Mouse (Mus musculus) heart, postnatal 0 days (tissue): ENCODE measurements around the gene Crym. TPM values are rescaled to one million over a fixed set of nuclear protein-coding genes. Genes with fewer than 3 reads are reported as not detected.

ENCODE experiments used
- ATAC-seq: fragments of 200-750 bp; cut with Nextera tagmentation; 2 replicates; pipeline ENCODE4 v1.8.0; 2017; ENCODE audit warnings: low read depth, moderate number of reproducible peaks, moderate library complexity; ENCODE audit not compliant: insufficient read depth
- DNase-seq: peaks from one replicate; pipeline ENCODE4 v3.0.0-alpha.2; 2016; ENCODE audit warnings: low spot score
- H3K27ac ChIP-seq: fragments of 300-500 bp; sonication (generic); 2 replicates; pipeline ENCODE4 v1.5.1; 2014; ENCODE audit warnings: low read depth, mild to moderate bottlenecking
- H3K27me3 ChIP-seq: fragments of 300-500 bp; sonication (generic); 2 replicates; pipeline ENCODE4 v1.6.1; 2014; ENCODE audit warnings: low read length, mixed read lengths; ENCODE audit not compliant: control insufficient read depth, insufficient read depth
- H3K36me3 ChIP-seq: fragments of 300-500 bp; sonication (generic); replicated peaks from 2 replicates; pipeline ENCODE4 v1.6.1; 2014; ENCODE audit warnings: low read length, mixed read lengths; ENCODE audit not compliant: control insufficient read depth, insufficient read depth
- H3K4me1 ChIP-seq: fragments of 300-500 bp; sonication (generic); 2 replicates; pipeline ENCODE4 v1.6.1; 2014; ENCODE audit warnings: antibody characterized with exemption; ENCODE audit not compliant: control insufficient read depth, insufficient read depth
- H3K4me2 ChIP-seq: fragments of 300-500 bp; sonication (generic); 2 replicates; pipeline ENCODE4 v1.6.1; 2014; ENCODE audit warnings: low read depth, mild to moderate bottlenecking, low read length, moderate library complexity
- H3K4me3 ChIP-seq: fragments of 300-500 bp; sonication (generic); 2 replicates; pipeline ENCODE4 v1.5.1; 2014; ENCODE audit warnings: low read depth, low read length
- H3K9ac ChIP-seq: fragments of 300-500 bp; sonication (generic); replicated peaks from 2 replicates; pipeline ENCODE4 v1.6.1; 2014; ENCODE audit warnings: low read depth, low read length, mixed read lengths
- H3K9me3 ChIP-seq: fragments of 300-500 bp; sonication (generic); replicated peaks from 2 replicates; pipeline ENCODE4 v1.6.1; 2016; ENCODE audit warnings: low read length; ENCODE audit not compliant: control insufficient read depth
- CTCF ChIP-seq: IDR thresholded peaks from 2 replicates; pipeline ENCODE4 v1.5.1; 2016; ENCODE audit warnings: antibody characterized with exemption, control low read depth, low read depth
- EP300 ChIP-seq: IDR thresholded peaks from 2 replicates; pipeline ENCODE4 v1.6.1; 2016; ENCODE audit warnings: antibody characterized with exemption, low read depth
- WGBS: fragments of 180-500 bp; shearing (Covaris S2); extraction: QIAGEN DNeasy Blood & Tissue Kit; methylation state at CpG from one replicate; pipeline ENCODE4 v1.1.7; 2014; 5-methylcytosine and 5-hydroxymethylcytosine counted together
- polyA plus RNA-seq: library from polyadenylated mRNA; unstranded; fragments of >200 nt; fragmentation: Nextera tagmentation; extraction: Ambion mirVana; gene quantifications from 2 replicates; pipeline ENCODE4 v1.2.1, GENCODE M21; 2015
- total RNA-seq: library from RNA; depleted of rRNA; stranded (reverse); fragments of >200 nt; gene quantifications from 2 replicates; pipeline ENCODE4 v1.2.3, GENCODE M21; 2014; ENCODE audit warnings: low replicate concordance

The Crym gene
- total and polyA plus RNA-seq, 2 experiments from 2014 or later, result 0.45 TPM; not detected in 1

- H3K4me3 ChIP-seq, result no peak overlapping the region
- H3K4me1 ChIP-seq, result no peaks in the 10 kb centered on the region
- no peaks in the 10 kb centered on the region for H3K9me3 ChIP-seq
- DNase-seq, result no peak
- no peaks in the 10 kb centered on the region for H3K27me3 ChIP-seq
- H3K9ac ChIP-seq, result no peak overlapping the region
- TF ChIP-seq CTCF (no peak), EP300 (no peak)
- ATAC-seq, result no peak
- no peaks in the 10 kb centered on the region for H3K36me3 ChIP-seq
- no peak overlapping the region for H3K4me2 ChIP-seq
- H3K27ac ChIP-seq, result no peak overlapping the region
Observed at GRCm38 (mm10) chr7:120182891-120183290, 19.0 kb downstream of the Crym start.

GRCm38 (mm10) chr7:120181401-120182230 lies 20.3 kb downstream of the Crym start:
- Histone ChIP-seq H3K9me3 (no peaks in the 10 kb centered on the region), H3K27ac (no peak overlapping the region), H3K9ac (no peak overlapping the region), H3K4me2 (no peak overlapping the region), H3K36me3 (no peaks in the 10 kb centered on the region), H3K4me1 (no peaks in the 10 kb centered on the region), H3K4me3 (no peak overlapping the region), H3K27me3 (no peaks in the 10 kb centered on the region)
- DNase-seq (no peak), ATAC-seq (no peak)
- WGBS, result 87% methylated on average over 4 of the region's 4 CpGs
- TF ChIP-seq EP300 (no peak), CTCF (no peak)

GRCm38 (mm10) chr7:120180547-120180946 lies 21.4 kb downstream of the Crym start:
- TF ChIP-seq EP300 (no peak), CTCF (no peak)
- Histone ChIP-seq H3K9me3 (no peaks in the 10 kb centered on the region), H3K36me3 (no peaks in the 10 kb centered on the region), H3K9ac (no peak overlapping the region), H3K27me3 (no peaks in the 10 kb centered on the region), H3K4me3 (no peak overlapping the region), H3K27ac (no peak overlapping the region), H3K4me1 (no peaks in the 10 kb centered on the region), H3K4me2 (no peak overlapping the region)
- DNase-seq (no peak), ATAC-seq (no peak)
- WGBS, result 71% methylated on average over 5 of the region's 5 CpGs

GRCm38 (mm10) chr7:120178935-120179334 lies 23.0 kb downstream of the Crym start:
- DNase-seq, result no peak
- WGBS, result 14% methylated on average over 2 of the region's 2 CpGs
- ATAC-seq, result no peak
- H3K27ac ChIP-seq, result no peak overlapping the region
- H3K9ac ChIP-seq, result no peak overlapping the region
- no peak overlapping the region for H3K4me2 ChIP-seq
- no peaks in the 10 kb centered on the region for H3K4me1 ChIP-seq
- TF ChIP-seq CTCF (no peak), EP300 (no peak)
- H3K9me3 ChIP-seq, result no peaks in the 10 kb centered on the region
- H3K27me3 ChIP-seq, result no peaks in the 10 kb centered on the region
- no peak overlapping the region for H3K4me3 ChIP-seq
- no peaks in the 10 kb centered on the region for H3K36me3 ChIP-seq

- Histone ChIP-seq H3K4me2 (no peak overlapping the region), H3K9ac (no peak overlapping the region), H3K36me3 (no peaks in the 10 kb centered on the region), H3K4me3 (no peak overlapping the region), H3K27me3 (no peaks in the 10 kb centered on the region), H3K27ac (no peak overlapping the region), H3K4me1 (no peaks in the 10 kb centered on the region), H3K9me3 (no peaks in the 10 kb centered on the region)
- ATAC-seq, result no peak
- DNase-seq, result no peak
- TF ChIP-seq EP300 (no peak), CTCF (no peak)
- WGBS, result 57% methylated on average over 3 of the region's 3 CpGs
Observed at GRCm38 (mm10) chr7:120177611-120178010, 24.3 kb downstream of the Crym start.
